Mouse (Mus musculus): ENCODE results near the gene Wdr70. TPM values are rescaled to one million over a fixed set of nuclear protein-coding genes. Genes with fewer than 3 reads are reported as not detected.

Gene Wdr70
- polyA plus RNA-seq, 1 experiment from 2014 or later: 81.5 TPM

GRCm38 (mm10) chr15:8005506-8005905 lies 93.5 kb downstream of the Wdr70 start:
- ATAC-seq (ENCODE audit: low FRiP score) (no peak), DNase-seq (ENCODE audit: low spot score, missing footprints) (no peak)
- H3K4me2 ChIP-seq: no peak overlapping the region
- H3K9me3 ChIP-seq (ENCODE audit: control insufficient read depth, low read length): no peaks in the 10 kb centered on the region
- H3K27me3 ChIP-seq (ENCODE audit: control insufficient read depth, insufficient read depth, low read length): no peaks in the 10 kb centered on the region
- no peaks in the 10 kb centered on the region for H3K36me3 ChIP-seq (ENCODE audit: control insufficient read depth, insufficient read depth, low read length)
- H3K27ac ChIP-seq (ENCODE audit: low read depth, low read length): no peak overlapping the region
- 71% methylated on average over 5 of the region's 5 CpGs for WGBS
- H3K4me1 ChIP-seq (ENCODE audit: control insufficient read depth, insufficient read depth, low read length): no peaks in the 10 kb centered on the region
- no peak overlapping the region for H3K4me3 ChIP-seq (ENCODE audit: low read depth, low read length)
- H3K9ac ChIP-seq (ENCODE audit: low read length): no peak overlapping the region

DNA sequence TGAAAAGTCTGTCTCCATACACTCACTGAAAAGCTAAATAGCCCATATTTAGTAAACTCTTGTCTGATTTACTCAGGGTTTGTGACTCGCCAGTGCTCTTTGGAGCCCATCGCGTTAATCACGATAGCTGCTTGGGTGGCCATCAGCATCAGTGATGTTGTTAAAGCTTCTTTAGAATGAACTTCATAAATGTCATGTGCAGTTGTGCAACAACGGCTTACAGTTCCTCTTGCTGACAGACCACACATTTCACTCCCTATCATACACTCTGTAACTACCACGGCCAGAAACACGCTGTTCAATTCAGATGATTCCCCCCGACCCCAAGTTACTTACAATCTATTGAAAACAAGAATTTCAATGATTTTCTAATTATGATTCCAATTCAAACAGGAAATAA lies 95.2 kb downstream of the Wdr70 start:
- H3K9ac ChIP-seq (ENCODE audit: low read length): no peak overlapping the region
- no peaks in the 10 kb centered on the region for H3K9me3 ChIP-seq (ENCODE audit: control insufficient read depth, low read length)
- H3K27ac ChIP-seq (ENCODE audit: low read depth, low read length): no peak overlapping the region
- H3K4me1 ChIP-seq (ENCODE audit: control insufficient read depth, insufficient read depth, low read length): no peaks in the 10 kb centered on the region
- H3K36me3 ChIP-seq (ENCODE audit: control insufficient read depth, insufficient read depth, low read length): no peaks in the 10 kb centered on the region
- H3K4me3 ChIP-seq (ENCODE audit: low read depth, low read length): no peak overlapping the region
- ATAC-seq (ENCODE audit: low FRiP score): no peak
- no peak overlapping the region for H3K4me2 ChIP-seq
- no peaks in the 10 kb centered on the region for H3K27me3 ChIP-seq (ENCODE audit: control insufficient read depth, insufficient read depth, low read length)
- WGBS: 90% methylated on average over 8 of the region's 8 CpGs
- DNase-seq (ENCODE audit: low spot score, missing footprints): no peak

DNA sequence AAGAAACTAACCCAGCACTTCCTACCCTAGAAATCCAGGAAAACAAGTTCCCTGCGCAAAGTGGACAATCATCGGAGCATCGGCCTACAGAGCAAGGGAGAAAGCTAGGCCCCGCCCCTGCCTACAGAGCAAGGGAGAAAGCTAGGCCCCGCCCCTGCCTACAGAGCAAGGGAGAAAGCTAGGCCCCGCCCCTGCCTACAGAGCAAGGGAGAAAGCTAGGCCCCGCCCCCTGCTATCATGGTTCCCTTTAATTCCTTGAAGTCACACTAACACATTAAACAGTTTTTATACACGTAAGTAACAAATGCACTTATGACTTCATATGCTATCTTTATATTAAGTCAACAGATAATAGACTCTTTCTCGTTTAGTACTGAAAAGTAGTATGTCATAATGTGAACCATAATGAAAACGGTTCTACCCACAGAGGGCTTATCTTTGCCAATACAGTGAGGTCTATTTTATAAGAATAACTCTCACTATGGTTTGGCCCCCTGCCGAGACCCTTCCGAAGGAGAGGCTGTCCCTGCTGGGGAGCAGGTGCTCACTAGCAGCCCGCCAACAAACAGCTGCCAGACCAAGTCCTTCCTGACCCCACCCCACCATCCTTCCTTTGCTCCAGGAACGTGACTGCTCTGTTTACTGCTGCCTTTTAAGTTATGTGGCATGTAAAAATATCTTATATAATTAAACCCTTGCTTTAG lies 100.0 kb downstream of the Wdr70 start:
- no peak overlapping the region for H3K27ac ChIP-seq (ENCODE audit: low read depth, low read length)
- no peak overlapping the region for H3K4me3 ChIP-seq (ENCODE audit: low read depth, low read length)
- no peaks in the 10 kb centered on the region for H3K36me3 ChIP-seq (ENCODE audit: control insufficient read depth, insufficient read depth, low read length)
- DNase-seq (ENCODE audit: low spot score, missing footprints): no peak
- 58% methylated on average over 14 of the region's 14 CpGs for WGBS
- no peaks in the 10 kb centered on the region for H3K27me3 ChIP-seq (ENCODE audit: control insufficient read depth, insufficient read depth, low read length)
- ATAC-seq (ENCODE audit: low FRiP score): no peak
- H3K4me2 ChIP-seq: no peak overlapping the region
- no peaks in the 10 kb centered on the region for H3K4me1 ChIP-seq (ENCODE audit: control insufficient read depth, insufficient read depth, low read length)
- no peaks in the 10 kb centered on the region for H3K9me3 ChIP-seq (ENCODE audit: control insufficient read depth, low read length)
- no peak overlapping the region for H3K9ac ChIP-seq (ENCODE audit: low read length)

- 96% methylated on average over 2 of the region's 2 CpGs for WGBS
- Histone ChIP-seq H3K4me1 (ENCODE audit: control insufficient read depth, insufficient read depth, low read length) (no peaks in the 10 kb centered on the region), H3K27me3 (ENCODE audit: control insufficient read depth, insufficient read depth, low read length) (no peaks in the 10 kb centered on the region), H3K9me3 (ENCODE audit: control insufficient read depth, low read length) (no peaks in the 10 kb centered on the region), H3K9ac (ENCODE audit: low read length) (no peak overlapping the region), H3K4me2 (no peak overlapping the region), H3K27ac (ENCODE audit: low read depth, low read length) (no peak overlapping the region), H3K4me3 (ENCODE audit: low read depth, low read length) (no peak overlapping the region), H3K36me3 (ENCODE audit: control insufficient read depth, insufficient read depth, low read length) (no peaks in the 10 kb centered on the region)
- DNase-seq (ENCODE audit: low spot score, missing footprints): no peak
- ATAC-seq (ENCODE audit: low FRiP score): no peak
Observed at GRCm38 (mm10) chr15:7998095-7998494, 100.9 kb downstream of the Wdr70 start.

DNA sequence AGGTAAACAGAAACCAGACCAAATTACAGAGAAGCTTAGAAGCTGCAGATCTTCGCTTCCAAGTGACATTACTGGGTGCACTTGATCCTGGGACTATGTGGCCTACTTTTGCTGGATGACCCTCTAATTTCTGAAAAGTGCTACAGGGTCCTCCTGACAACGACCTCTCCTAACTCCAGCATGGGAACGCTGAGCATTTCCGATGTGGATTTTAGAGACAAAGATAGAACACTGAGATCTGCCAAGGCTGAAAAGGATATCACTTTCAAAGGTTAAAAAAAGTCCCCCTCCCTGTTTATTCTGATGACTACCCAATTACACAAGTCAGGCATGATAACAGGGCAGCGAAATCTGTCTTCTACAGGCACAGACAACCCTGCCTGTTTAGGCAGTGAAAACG lies 105.3 kb downstream of the Wdr70 start:
- Histone ChIP-seq H3K27me3 (ENCODE audit: control insufficient read depth, insufficient read depth, low read length) (no peaks in the 10 kb centered on the region), H3K27ac (ENCODE audit: low read depth, low read length) (no peak overlapping the region), H3K9me3 (ENCODE audit: control insufficient read depth, low read length) (no peaks in the 10 kb centered on the region), H3K4me1 (ENCODE audit: control insufficient read depth, insufficient read depth, low read length) (no peaks in the 10 kb centered on the region), H3K4me2 (no peak overlapping the region), H3K4me3 (ENCODE audit: low read depth, low read length) (no peak overlapping the region), H3K36me3 (ENCODE audit: control insufficient read depth, insufficient read depth, low read length) (no peaks in the 10 kb centered on the region), H3K9ac (ENCODE audit: low read length) (no peak overlapping the region)
- DNase-seq (ENCODE audit: low spot score, missing footprints): no peak
- no peak for ATAC-seq (ENCODE audit: low FRiP score)
- WGBS: 86% methylated on average over 6 of the region's 6 CpGs

DNA sequence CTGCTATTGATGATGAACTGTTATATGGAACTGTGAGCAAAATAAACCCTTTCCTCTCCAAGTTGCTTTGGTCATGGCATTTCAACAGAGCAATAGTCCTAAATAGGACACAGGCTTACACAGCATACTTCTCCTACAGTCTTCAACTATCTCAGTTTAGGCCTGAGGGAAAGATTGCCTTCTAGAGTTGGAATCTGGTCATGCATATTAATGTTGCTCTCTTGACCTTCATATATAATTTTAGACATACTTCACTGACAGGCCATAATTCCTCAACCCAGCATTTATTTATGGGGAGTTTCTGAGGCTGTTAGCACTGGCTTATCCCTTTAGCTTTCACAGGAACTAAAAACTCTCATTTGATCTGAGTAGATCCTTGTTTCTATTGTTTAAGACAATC lies 108.9 kb downstream of the Wdr70 start:
- ATAC-seq (ENCODE audit: low FRiP score) (no peak), DNase-seq (ENCODE audit: low spot score, missing footprints) (no peak)
- no peak overlapping the region for H3K27ac ChIP-seq (ENCODE audit: low read depth, low read length)

DNA sequence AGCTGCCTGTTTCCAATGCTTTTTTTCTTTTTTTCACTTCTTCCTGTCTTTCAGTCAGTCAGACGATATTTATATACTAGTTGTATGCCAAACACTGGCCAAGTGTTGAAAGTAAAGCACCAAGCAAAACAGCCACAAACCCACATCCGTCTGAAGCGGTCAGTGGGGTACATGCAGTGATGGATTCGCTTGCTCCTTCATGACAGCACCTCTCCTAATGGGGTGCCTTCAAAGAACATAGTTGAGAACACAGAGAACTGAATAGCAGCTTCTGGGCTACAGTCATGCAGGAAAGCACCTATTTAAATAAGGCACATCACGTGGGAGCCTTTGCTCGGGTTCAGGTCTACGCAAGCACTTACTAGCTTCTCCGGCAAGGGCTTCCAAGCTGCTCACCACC lies 111.6 kb downstream of the Wdr70 start:
- Histone ChIP-seq H3K27me3 (ENCODE audit: control insufficient read depth, insufficient read depth, low read length) (no peaks in the 10 kb centered on the region), H3K4me1 (ENCODE audit: control insufficient read depth, insufficient read depth, low read length) (peaks cover 5% of the 10 kb centered on the region; the same call in 1 of the 2 replicates), H3K9ac (ENCODE audit: low read length) (no peak overlapping the region), H3K27ac (ENCODE audit: low read depth, low read length) (no peak overlapping the region), H3K9me3 (ENCODE audit: control insufficient read depth, low read length) (no peaks in the 10 kb centered on the region), H3K36me3 (ENCODE audit: control insufficient read depth, insufficient read depth, low read length) (no peaks in the 10 kb centered on the region), H3K4me2 (no peak overlapping the region), H3K4me3 (ENCODE audit: low read depth, low read length) (no peak overlapping the region)
- ATAC-seq (ENCODE audit: low FRiP score) (no peak), DNase-seq (ENCODE audit: low spot score, missing footprints) (peak; percentile 85)
- WGBS: 96% methylated on average over 8 of the region's 8 CpGs

More for the DNA sequence above, 108.9 kb downstream of the Wdr70 start:
- no peaks in the 10 kb centered on the region for H3K36me3 ChIP-seq (ENCODE audit: control insufficient read depth, insufficient read depth, low read length)
- H3K27me3 ChIP-seq (ENCODE audit: control insufficient read depth, insufficient read depth, low read length): no peaks in the 10 kb centered on the region
- H3K9ac ChIP-seq (ENCODE audit: low read length): no peak overlapping the region
- H3K4me3 ChIP-seq (ENCODE audit: low read depth, low read length): no peak overlapping the region
- H3K4me1 ChIP-seq (ENCODE audit: control insufficient read depth, insufficient read depth, low read length): peaks cover 5% of the 10 kb centered on the region; the same call in 1 of the 2 replicates
- no peaks in the 10 kb centered on the region for H3K9me3 ChIP-seq (ENCODE audit: control insufficient read depth, low read length)
- no peak overlapping the region for H3K4me2 ChIP-seq

- Histone ChIP-seq H3K9me3 (ENCODE audit: control insufficient read depth, low read length) (no peaks in the 10 kb centered on the region), H3K4me3 (ENCODE audit: low read depth, low read length) (no peak overlapping the region), H3K4me2 (no peak overlapping the region), H3K9ac (ENCODE audit: low read length) (no peak overlapping the region), H3K27me3 (ENCODE audit: control insufficient read depth, insufficient read depth, low read length) (no peaks in the 10 kb centered on the region), H3K4me1 (ENCODE audit: control insufficient read depth, insufficient read depth, low read length) (peaks cover 5% of the 10 kb centered on the region; the same call in 1 of the 2 replicates), H3K27ac (ENCODE audit: low read depth, low read length) (no peak overlapping the region; the same call in 1 of the 2 replicates), H3K36me3 (ENCODE audit: control insufficient read depth, insufficient read depth, low read length) (no peaks in the 10 kb centered on the region)
- ATAC-seq (ENCODE audit: low FRiP score) (no peak; the same call in 1 of the 2 replicates), DNase-seq (ENCODE audit: low spot score, missing footprints) (no peak)
- 45% methylated on average over 6 of the region's 6 CpGs for WGBS
Observed at GRCm38 (mm10) chr15:7986274-7986673, 112.7 kb downstream of the Wdr70 start.

GRCm38 (mm10) chr15:7978640-7979039 lies 120.4 kb downstream of the Wdr70 start:
- Histone ChIP-seq H3K36me3 (ENCODE audit: control insufficient read depth, insufficient read depth, low read length) (0 out of 2 replicates have a peak, but pooled peaks cover 3% of the 10 kb centered on the region), H3K9ac (ENCODE audit: low read length) (no peak overlapping the region), H3K4me1 (ENCODE audit: control insufficient read depth, insufficient read depth, low read length) (no peaks in the 10 kb centered on the region), H3K9me3 (ENCODE audit: control insufficient read depth, low read length) (no peaks in the 10 kb centered on the region), H3K4me3 (ENCODE audit: low read depth, low read length) (no peak overlapping the region), H3K27ac (ENCODE audit: low read depth, low read length) (no peak overlapping the region), H3K27me3 (ENCODE audit: control insufficient read depth, insufficient read depth, low read length) (no peaks in the 10 kb centered on the region), H3K4me2 (no peak overlapping the region)
- 98% methylated on average over 1 of the region's 1 CpGs for WGBS
- ATAC-seq (ENCODE audit: low FRiP score) (no peak), DNase-seq (ENCODE audit: low spot score, missing footprints) (no peak)
